Comparison of ENCODE assay signal across 19 mouse cellular contexts in the genomic region with DNA sequence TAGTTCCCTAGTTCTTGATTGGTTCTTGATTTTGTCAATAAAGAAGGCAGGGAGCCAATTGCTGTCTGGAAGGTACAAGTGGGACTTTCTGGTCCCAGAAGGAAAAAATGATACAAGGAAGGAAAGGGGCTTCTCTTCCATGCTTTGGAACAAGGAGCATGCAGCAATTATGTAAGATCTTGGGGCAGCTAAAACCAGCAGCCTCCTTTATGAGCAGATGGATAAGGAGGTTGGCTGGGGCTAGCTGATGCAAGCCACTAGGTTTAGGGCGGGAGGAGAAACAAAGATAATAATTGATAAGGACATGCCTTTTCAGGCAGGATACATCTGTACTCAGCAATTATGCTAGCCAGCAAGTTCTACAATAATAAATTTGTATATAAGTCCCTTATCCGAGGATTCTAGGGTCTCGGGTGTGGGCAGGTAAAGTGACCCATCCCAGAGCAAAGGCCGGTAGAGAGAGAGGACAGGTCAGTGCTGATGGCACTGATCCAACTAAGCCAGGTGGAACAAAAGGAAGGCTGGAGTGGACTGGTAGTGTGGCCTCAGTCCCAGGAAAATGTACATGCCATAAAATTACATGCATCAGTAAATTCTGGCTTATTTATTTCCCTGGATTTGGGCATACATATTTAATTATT. TPM values are rescaled to one million over a fixed set of nuclear protein-coding genes. Genes with fewer than 3 reads are reported as not detected.
DNase-seq lines count a peak whose midpoint lies in the region; ATAC-seq and TF ChIP-seq lines count a peak whose summit lies in the region.
"Had no signal": no experiment of that assay in that cellular context is flagged by ENCODE, and none has a peak within 500 bp of the region (broad histone marks: within the 10 kb centered on the region; RNA-seq: fewer than 3 reads in every experiment).

No protein-coding gene starts in this region.

- intact Hi-C loops in gastrocnemius, postnatal 14 days (cut with DNase I; ENCODE audit: low total_unique reads) = no loop called here

- no peak for TF ChIP-seq CTCF in MEL (IDR thresholded peaks at IDR 0.05 in 2 of 3, conservative IDR thresholded peaks at IDR 0.05 in 1 of 3; ENCODE audit: control insufficient read depth in 1 of 3, insufficient read depth in 1 of 3, low read depth in 2 of 3, low read length in 3 of 3, poor library complexity in 1 of 3, severe bottlenecking in 1 of 3)

- H3K79me2 ChIP-seq in MEL (ENCODE audit: control insufficient read depth, insufficient read depth, low read length, poor library complexity) = no peaks in the 10 kb centered on the region

- DNase-seq in forebrain, embryonic 14.5 days (ENCODE audit: low spot score) = peak; percentile 5
- no peak for DNase-seq in forebrain, embryonic 11.5 days (ENCODE audit: low spot score)
- DNase-seq in MEL (ENCODE audit: low read depth, low spot score) = peak; percentile 54
- DNase-seq in cerebellum, adult 9-10 months = peak; percentile 86
- no peak for DNase-seq in layer of hippocampus, adult 9-11 months
- DNase-seq in gastrocnemius, postnatal 14 days = no peak
- no peak for DNase-seq in gastrocnemius, postnatal 4 days (ENCODE audit: low spot score in 2 of 2)
- DNase-seq: thymus, adult 18-20 months had no signal

- no peak for TF ChIP-seq POLR2A in MEL (IDR thresholded peaks at IDR 0.05; ENCODE audit: control insufficient read depth in 1 of 2, insufficient read depth in 1 of 2, low read depth in 1 of 2, low read length in 2 of 2, poor library complexity in 1 of 2)

- 88% methylated on average over 4 of the region's 4 CpGs for WGBS in forebrain, embryonic 14.5 days
- WGBS in forebrain, embryonic 11.5 days = 88% methylated on average over 4 of the region's 4 CpGs
- WGBS in kidney, embryonic 14.5 days = 61% methylated on average over 4 of the region's 4 CpGs

- no peaks in the 10 kb centered on the region for H3K27me3 ChIP-seq in forebrain, embryonic 14.5 days (replicated peaks; ENCODE audit: control insufficient read depth, insufficient read depth, low read length)
- H3K27me3 ChIP-seq in forebrain, embryonic 11.5 days (ENCODE audit: control insufficient read depth, insufficient read depth, low read length) = no peaks in the 10 kb centered on the region
- no peaks in the 10 kb centered on the region for H3K27me3 ChIP-seq in MEL (ENCODE audit: control insufficient read depth in 1 of 2, insufficient read depth in 2 of 2, low read length in 2 of 2)
- no peaks in the 10 kb centered on the region for H3K27me3 ChIP-seq in kidney, embryonic 14.5 days (ENCODE audit: control insufficient read depth, insufficient read depth, low read length)
- H3K27me3 ChIP-seq: midbrain, embryonic 12.5 days had no signal

- no peak overlapping the region for H3K4me3 ChIP-seq in forebrain, embryonic 14.5 days (ENCODE audit: low read depth, low read length)
- no peak overlapping the region for H3K4me3 ChIP-seq in forebrain, embryonic 11.5 days (ENCODE audit: low read depth, low read length)
- no peak overlapping the region for H3K4me3 ChIP-seq in MEL (ENCODE audit: control insufficient read depth in 1 of 2, insufficient read depth in 1 of 2, low read depth in 2 of 2, low read length in 2 of 2)
- no peak overlapping the region for H3K4me3 ChIP-seq in kidney, embryonic 14.5 days (ENCODE audit: low read length)
- H3K4me3 ChIP-seq: midbrain, embryonic 12.5 days had no signal

- H3K36me3 ChIP-seq in forebrain, embryonic 14.5 days (ENCODE audit: control insufficient read depth, insufficient read depth, low read length) = no peaks in the 10 kb centered on the region
- H3K36me3 ChIP-seq in forebrain, embryonic 11.5 days (ENCODE audit: control insufficient read depth, insufficient read depth, low read length) = no peaks in the 10 kb centered on the region
- no peaks in the 10 kb centered on the region; a peak in 2 of 4 replicates for H3K36me3 ChIP-seq in MEL (ENCODE audit: control insufficient read depth in 1 of 2, insufficient read depth in 2 of 2, low read length in 2 of 2)
- H3K36me3 ChIP-seq in kidney, embryonic 14.5 days (ENCODE audit: control insufficient read depth, insufficient read depth, low read length) = no peaks in the 10 kb centered on the region
- H3K36me3 ChIP-seq: midbrain, embryonic 12.5 days had no signal

- no peak overlapping the region for H3K27ac ChIP-seq in forebrain, embryonic 14.5 days (ENCODE audit: low read depth, low read length)
- no peak overlapping the region for H3K27ac ChIP-seq in forebrain, embryonic 11.5 days (ENCODE audit: low read depth, low read length)
- no peak overlapping the region for H3K27ac ChIP-seq in MEL (ENCODE audit: control insufficient read depth, low read depth, low read length)
- H3K27ac ChIP-seq in kidney, embryonic 14.5 days (ENCODE audit: low read depth, low read length) = no peak overlapping the region
- H3K27ac ChIP-seq: liver, embryonic 14.5 days; midbrain, embryonic 12.5 days had no signal

- H3K9ac ChIP-seq in forebrain, embryonic 14.5 days (ENCODE audit: low read length) = no peak overlapping the region
- H3K9ac ChIP-seq in forebrain, embryonic 11.5 days (ENCODE audit: low read length) = no peak overlapping the region
- H3K9ac ChIP-seq in MEL (ENCODE audit: control insufficient read depth, low read depth, low read length, poor library complexity, severe bottlenecking) = no peak overlapping the region
- H3K9ac ChIP-seq in kidney, embryonic 14.5 days (ENCODE audit: low read depth, low read length) = no peak overlapping the region
- H3K9ac ChIP-seq: liver, embryonic 14.5 days; midbrain, embryonic 12.5 days had no signal

- ATAC-seq in forebrain, embryonic 14.5 days = no peak
- ATAC-seq in forebrain, embryonic 11.5 days (replicated peaks; ENCODE audit: low FRiP score) = no peak
- ATAC-seq in kidney, embryonic 14.5 days (ENCODE audit: low FRiP score, low TSS enrichment) = peak; percentile 43; the same call in 1 of the 2 replicates

- H3K4me1 ChIP-seq in forebrain, embryonic 14.5 days (ENCODE audit: control insufficient read depth, insufficient read depth, low read length) = no peaks in the 10 kb centered on the region
- no peaks in the 10 kb centered on the region for H3K4me1 ChIP-seq in forebrain, embryonic 11.5 days (replicated peaks; ENCODE audit: control insufficient read depth, insufficient read depth, low read length)
- H3K4me1 ChIP-seq in MEL (ENCODE audit: control insufficient read depth in 1 of 2, insufficient read depth in 2 of 2, low read length in 2 of 2) = peaks cover 0 to 4% of the 10 kb centered on the region in 2 experiments; a peak in 2 of 4 replicates
- H3K4me1 ChIP-seq in kidney, embryonic 14.5 days (ENCODE audit: control insufficient read depth, insufficient read depth, low read length) = no peaks in the 10 kb centered on the region
- H3K4me1 ChIP-seq: midbrain, embryonic 12.5 days had no signal

- H3K4me2 ChIP-seq in forebrain, embryonic 14.5 days (ENCODE audit: low read length) = no peak overlapping the region
- H3K4me2 ChIP-seq in forebrain, embryonic 11.5 days (ENCODE audit: low read depth, low read length, severe bottlenecking) = no peak overlapping the region
- H3K4me2 ChIP-seq in kidney, embryonic 14.5 days (replicated peaks; ENCODE audit: low read depth, low read length) = no peak overlapping the region
- H3K4me2 ChIP-seq: midbrain, embryonic 12.5 days had no signal

- no peaks in the 10 kb centered on the region for H3K9me3 ChIP-seq in forebrain, embryonic 14.5 days (replicated peaks; ENCODE audit: control insufficient read depth, low read length)
- no peaks in the 10 kb centered on the region; the same call in 1 of the 2 replicates for H3K9me3 ChIP-seq in forebrain, embryonic 11.5 days (ENCODE audit: control insufficient read depth, low read length)
- no peaks in the 10 kb centered on the region for H3K9me3 ChIP-seq in MEL (replicated peaks; ENCODE audit: insufficient read depth, low read length)
- H3K9me3 ChIP-seq in kidney, embryonic 14.5 days (ENCODE audit: control insufficient read depth, low read length) = no peaks in the 10 kb centered on the region

- TF ChIP-seq RAD21 in MEL (IDR thresholded peaks at IDR 0.05; ENCODE audit: low read depth, low read length) = no peak

- peak; percentile 22 to 42; a peak in 3 of 4 replicates for TF ChIP-seq EP300 in MEL (IDR thresholded peaks at IDR 0.05; ENCODE audit: low read depth in 1 of 2, low read length in 2 of 2)

TF ChIP-seq in MEL, 35 proteins besides CTCF, POLR2A, EP300 and RAD21:
- TF ChIP-seq MAX (IDR thresholded peaks at IDR 0.05; ENCODE audit: low read length) (no peak), GATA1 (IDR thresholded peaks at IDR 0.05; ENCODE audit: low read depth, low read length) (peak; percentile 20; the same call in 1 of the 2 replicates), E2F4 (IDR thresholded peaks at IDR 0.05; ENCODE audit: borderline replicate concordance, low read depth, low read length) (no peak)

RNA-seq across cellular contexts. Expression of a gene that starts 40.7 kb away (rescaled TPM):
- polyA plus RNA-seq in forebrain, embryonic 14.5 days (2014; fragmentation: Nextera tagmentation; extraction: Ambion mirVana) = not detected in 2 replicates
- 0.12 TPM in 1 of 2 replicates, not detected in the other for polyA plus RNA-seq in forebrain, embryonic 11.5 days (2014; fragmentation: Nextera tagmentation; extraction: Ambion mirVana)
- not detected in 2 replicates for total RNA-seq in MEL (2012; rRNA removed)
- polyA plus RNA-seq in MEL (2012; ENCODE audit: insufficient read depth in 1 of 2, insufficient read length in 2 of 2, low read depth in 1 of 2, low replicate concordance in 2 of 2, missing spikeins in 1 of 2) = not detected
- not detected in 2 replicates for polyA plus RNA-seq in kidney, embryonic 14.5 days (2014; fragmentation: Nextera tagmentation; extraction: Ambion mirVana)
- not detected for total RNA-seq in gastrocnemius, postnatal 14 days (2021)
- total RNA-seq in gastrocnemius, postnatal 4 days (2021) = not detected
- total RNA-seq: heart, adult 8-10 months; heart, postnatal 4 days; layer of hippocampus, adult 18-20 months; left cerebral cortex, postnatal 14 days had no signal
- polyA plus RNA-seq: cortical plate, adult 2 months; frontal cortex, adult 2 months; liver, embryonic 14.5 days; neural tube, embryonic 11.5 days; spleen, adult 2 months had no signal

RNA-seq across cellular contexts. Expression of a gene that starts 57.6 kb away (rescaled TPM):
- 46.0 and 62.9 TPM in 2 replicates for polyA plus RNA-seq in forebrain, embryonic 14.5 days (2014; fragmentation: Nextera tagmentation; extraction: Ambion mirVana)
- polyA plus RNA-seq in forebrain, embryonic 11.5 days (2014; fragmentation: Nextera tagmentation; extraction: Ambion mirVana) = 2.0 and 2.4 TPM in 2 replicates
- not detected in 2 replicates for total RNA-seq in MEL (2012; rRNA removed)
- polyA plus RNA-seq in MEL (2012; ENCODE audit: insufficient read depth in 1 of 2, insufficient read length in 2 of 2, low read depth in 1 of 2, low replicate concordance in 2 of 2, missing spikeins in 1 of 2) = not detected
- polyA plus RNA-seq in kidney, embryonic 14.5 days (2014; fragmentation: Nextera tagmentation; extraction: Ambion mirVana) = 3.6 and 5.0 TPM in 2 replicates
- 10 to 100 TPM; 85.3 to 93.1 TPM for total RNA-seq in gastrocnemius, postnatal 14 days (2021)
- total RNA-seq in gastrocnemius, postnatal 4 days (2021) = 100 to 1,000 TPM in 1 of 2 experiments, 10 to 100 TPM in 1; 96.0 to 107 TPM
- polyA plus RNA-seq: spleen, adult 2 months had no signal

Comparison
In these comparisons a context has a peak if more than half of its experiments do, and no peak if none do; other contexts are left out.
1. DNase-seq: peak in forebrain, embryonic 14.5 days (single experiment), MEL (single experiment) and cerebellum, adult 9-10 months (single experiment); none in forebrain, embryonic 11.5 days (single experiment), layer of hippocampus, adult 9-11 months (single experiment), gastrocnemius, postnatal 14 days (single experiment) and gastrocnemius, postnatal 4 days (0 of 2).